Mouse (Mus musculus) erythroblast, embryonic 14.5 days (primary cell): ENCODE data around the gene Etnk2.

Source experiments
- GATA1 ChIP-seq: IDR thresholded peaks from 2 replicates; pipeline ENCODE4 v1.6.1; 2012; ENCODE audit warnings: low read length, inconsistent platforms, mixed read lengths
- TAL1 ChIP-seq: IDR thresholded peaks from 3 replicates; pipeline ENCODE4 v1.6.1; 2012; ENCODE audit warnings: low read length, inconsistent platforms, mixed read lengths

DNA sequence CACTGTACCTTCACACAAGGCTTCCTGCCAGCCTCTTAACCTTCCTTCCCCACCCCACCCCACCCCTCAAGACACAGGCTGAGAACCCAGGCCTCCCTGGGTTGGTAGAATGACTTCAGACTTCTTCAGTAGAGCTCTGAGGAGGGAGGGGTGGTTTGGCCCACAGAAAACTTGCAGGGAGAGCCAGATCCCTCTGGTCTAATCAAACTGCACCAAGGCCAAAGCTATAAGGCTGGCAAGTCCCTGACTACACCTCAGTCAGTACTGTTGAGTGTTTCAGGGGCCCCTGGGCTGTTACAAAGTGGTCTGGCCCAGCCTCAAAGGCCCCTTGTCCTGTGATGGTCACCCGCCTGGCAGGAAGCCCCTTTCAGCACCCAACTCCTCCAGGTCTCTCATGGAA is 54.2 kb downstream of the Etnk2 start:
- no peak for TF ChIP-seq GATA1
- TF ChIP-seq TAL1: no peak
